Mouse (Mus musculus) lung, adult 2 months (tissue): ENCODE data around the gene Thrsp.

ENCODE experiments used
- CTCF ChIP-seq: fragments of 200-500 bp; IDR thresholded peaks from 2 replicates; pipeline ENCODE4 v1.5.1; 2011; ENCODE audit warnings: mild to moderate bottlenecking, low read length, control low read depth; ENCODE audit not compliant: insufficient read depth
- POLR2A ChIP-seq: fragments of 200-500 bp; IDR thresholded peaks from 2 replicates; pipeline ENCODE4 v1.6.1; 2011; ENCODE audit warnings: low read depth, mild to moderate bottlenecking, control low read depth, low read length, borderline replicate concordance; ENCODE audit errors: extremely low read depth

DNA sequence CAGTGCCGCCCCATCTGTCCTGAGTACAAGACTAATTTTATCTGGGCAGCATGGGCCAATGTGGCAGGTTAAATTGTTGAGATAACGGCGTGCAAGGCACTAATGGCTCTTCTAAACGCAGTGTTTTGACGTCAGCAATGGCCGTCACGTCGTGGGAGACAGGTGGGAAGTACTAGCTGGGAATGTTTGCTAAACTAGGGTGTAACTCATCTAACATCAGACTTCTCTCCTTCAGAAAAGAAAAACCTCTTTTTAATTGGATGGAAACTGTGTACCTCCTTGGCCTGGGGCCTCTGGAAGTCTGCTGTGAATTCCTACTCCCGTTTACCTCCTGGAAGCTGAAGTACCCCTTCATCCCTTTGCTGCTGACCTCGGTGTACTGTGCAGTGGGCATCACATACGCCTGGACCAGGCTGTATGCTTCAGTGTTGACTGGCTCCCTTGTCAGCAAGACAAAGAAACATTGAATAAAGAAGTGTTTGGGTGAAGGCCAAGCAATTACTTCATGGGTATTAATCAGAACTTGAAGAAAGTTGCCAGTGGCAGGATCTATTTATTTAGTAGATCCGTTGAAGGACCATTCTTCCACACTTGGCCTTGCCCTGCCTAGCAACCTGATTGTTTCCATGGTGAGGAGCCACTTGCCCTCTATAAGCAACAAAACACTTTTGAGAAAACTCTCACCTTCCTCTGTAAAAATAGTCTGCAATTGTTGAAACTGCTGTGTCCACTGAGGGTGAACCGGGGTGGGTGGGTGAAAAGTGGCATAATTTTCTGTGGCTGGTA lies 26.0 kb downstream of the Thrsp start:
- no peak for TF ChIP-seq CTCF
- no peak for TF ChIP-seq POLR2A
